Mouse (Mus musculus): ENCODE results near the gene Etv5.
"Not testable (repeated sequence)": the region's sequence is repeated elsewhere in the genome, so short reads cannot be mapped to it uniquely, and the experiment has no call there.

The Etv5 gene

GRCm38 (mm10) chr16:22358701-22359354 lies 80.7 kb downstream of the Etv5 start:
- Histone ChIP-seq H3K27me3 (ENCODE audit: control insufficient read depth, insufficient read depth, low read length, poor library complexity, severe bottlenecking) (no peaks in the 10 kb centered on the region), H3K36me3 (ENCODE audit: control insufficient read depth, insufficient read depth, low read length, poor library complexity, severe bottlenecking) (no peaks in the 10 kb centered on the region)
- no peak for DNase-seq (ENCODE audit: low read depth, low spot score)

GRCm38 (mm10) chr16:22354177-22354576 lies 85.3 kb downstream of the Etv5 start:
- not testable (repeated sequence) for H3K27me3 ChIP-seq (ENCODE audit: control insufficient read depth, insufficient read depth, low read length, poor library complexity, severe bottlenecking); H3K36me3 ChIP-seq (ENCODE audit: control insufficient read depth, insufficient read depth, low read length, poor library complexity, severe bottlenecking); DNase-seq (ENCODE audit: low read depth, low spot score)

- Histone ChIP-seq H3K36me3 (ENCODE audit: control insufficient read depth, insufficient read depth, low read length, poor library complexity, severe bottlenecking) (no peaks in the 10 kb centered on the region), H3K27me3 (ENCODE audit: control insufficient read depth, insufficient read depth, low read length, poor library complexity, severe bottlenecking) (no peaks in the 10 kb centered on the region)
- DNase-seq (ENCODE audit: low read depth, low spot score) = no peak
Observed at GRCm38 (mm10) chr16:22353639-22354038, 85.9 kb downstream of the Etv5 start.

- no peak for DNase-seq (ENCODE audit: low read depth, low spot score)
- no peaks in the 10 kb centered on the region for H3K27me3 ChIP-seq (ENCODE audit: control insufficient read depth, insufficient read depth, low read length, poor library complexity, severe bottlenecking)
Observed at GRCm38 (mm10) chr16:22351194-22351593, 88.3 kb downstream of the Etv5 start.

GRCm38 (mm10) chr16:22349798-22350197 lies 89.7 kb downstream of the Etv5 start:
- peak; percentile 24 for DNase-seq (ENCODE audit: low read depth, low spot score)
- H3K27me3 ChIP-seq (ENCODE audit: control insufficient read depth, insufficient read depth, low read length, poor library complexity, severe bottlenecking) = no peaks in the 10 kb centered on the region
- H3K36me3 ChIP-seq (ENCODE audit: control insufficient read depth, insufficient read depth, low read length, poor library complexity, severe bottlenecking) = no peaks in the 10 kb centered on the region

More at GRCm38 (mm10) chr16:22351194-22351593, 88.3 kb downstream of the Etv5 start:
- H3K36me3 ChIP-seq (ENCODE audit: control insufficient read depth, insufficient read depth, low read length, poor library complexity, severe bottlenecking) = no peaks in the 10 kb centered on the region

GRCm38 (mm10) chr16:22348478-22349270 lies 90.8 kb downstream of the Etv5 start:
- Histone ChIP-seq H3K36me3 (ENCODE audit: control insufficient read depth, insufficient read depth, low read length, poor library complexity, severe bottlenecking) (no peaks in the 10 kb centered on the region), H3K27me3 (ENCODE audit: control insufficient read depth, insufficient read depth, low read length, poor library complexity, severe bottlenecking) (no peaks in the 10 kb centered on the region)
- DNase-seq (ENCODE audit: low read depth, low spot score) = peak; percentile 16

- Histone ChIP-seq H3K27me3 (ENCODE audit: control insufficient read depth, insufficient read depth, low read length, poor library complexity, severe bottlenecking) (no peaks in the 10 kb centered on the region), H3K36me3 (ENCODE audit: control insufficient read depth, insufficient read depth, low read length, poor library complexity, severe bottlenecking) (no peaks in the 10 kb centered on the region)
- no peak for DNase-seq (ENCODE audit: low read depth, low spot score)
Observed at GRCm38 (mm10) chr16:22348014-22348413, 91.5 kb downstream of the Etv5 start.

- no peak for DNase-seq (ENCODE audit: low read depth, low spot score)
- Histone ChIP-seq H3K36me3 (ENCODE audit: control insufficient read depth, insufficient read depth, low read length, poor library complexity, severe bottlenecking) (no peaks in the 10 kb centered on the region), H3K27me3 (ENCODE audit: control insufficient read depth, insufficient read depth, low read length, poor library complexity, severe bottlenecking) (no peaks in the 10 kb centered on the region)
Observed at GRCm38 (mm10) chr16:22341236-22341671, 98.3 kb downstream of the Etv5 start.

GRCm38 (mm10) chr16:22335781-22336180 lies 103.7 kb downstream of the Etv5 start:
- Histone ChIP-seq H3K27me3 (ENCODE audit: control insufficient read depth, insufficient read depth, low read length, poor library complexity, severe bottlenecking) (no peaks in the 10 kb centered on the region), H3K36me3 (ENCODE audit: control insufficient read depth, insufficient read depth, low read length, poor library complexity, severe bottlenecking) (no peaks in the 10 kb centered on the region)
- no peak for DNase-seq (ENCODE audit: low read depth, low spot score)
